Mouse (Mus musculus) cerebellum, adult 2 months (tissue): Measurements from ENCODE around the gene Lcmt2. TPM values are rescaled to one million over a fixed set of nuclear protein-coding genes. Genes with fewer than 3 reads are reported as not detected.
"Not testable (repeated sequence)": the region's sequence is repeated elsewhere in the genome, so short reads cannot be mapped to it uniquely, and the experiment has no call there.

Experiments used
- DNase-seq, 2 experiments: peaks; one replicate each; pipeline ENCODE4 v3.0.0; 2021
- H3K27ac ChIP-seq: fragments of 200-500 bp; 2 replicates; pipeline ENCODE4 v1.5.1; 2012; ENCODE audit warnings: low read length, control low read depth, inconsistent platforms; ENCODE audit not compliant: insufficient read depth
- H3K27me3 ChIP-seq: fragments of 200-500 bp; 2 replicates; pipeline ENCODE4 v1.6.1; 2012; ENCODE audit warnings: inconsistent platforms, mild to moderate bottlenecking, low read length, moderate library complexity; ENCODE audit not compliant: control insufficient read depth, insufficient read depth
- H3K4me1 ChIP-seq: fragments of 200-500 bp; 2 replicates; pipeline ENCODE4 v1.6.1; 2011; ENCODE audit warnings: low read length; ENCODE audit not compliant: control insufficient read depth, insufficient read depth
- H3K4me3 ChIP-seq: fragments of 200-500 bp; replicated peaks from 2 replicates; pipeline ENCODE3; 2011; ENCODE audit warnings: mild to moderate bottlenecking, low read depth, low read length, control low read depth; ENCODE audit not compliant: insufficient read depth
- CTCF ChIP-seq: fragments of 200-500 bp; IDR thresholded peaks from 2 replicates; pipeline ENCODE4 v1.5.1; 2011; ENCODE audit warnings: low read depth, mild to moderate bottlenecking, control low read depth, low read length, moderate library complexity, borderline replicate concordance; ENCODE audit not compliant: insufficient read depth
- POLR2A ChIP-seq: fragments of 200-500 bp; IDR thresholded peaks from 2 replicates; pipeline ENCODE4 v1.6.1; 2011; ENCODE audit warnings: low read length, control low read depth, borderline replicate concordance; ENCODE audit not compliant: insufficient read depth
- WGBS: fragments of 180-500 bp; shearing (Covaris S2); methylation state at CpG from one replicate; pipeline ENCODE4 v1.1.7; 2018; 5-methylcytosine and 5-hydroxymethylcytosine counted together
- polyA plus RNA-seq: library from polyadenylated mRNA; depleted of rRNA; stranded (reverse); fragments of >200 nt; gene quantifications from 2 replicates; pipeline ENCODE4 v1.2.3, GENCODE M21; 2012

Gene Lcmt2
- polyA plus RNA-seq, 1 experiment, result 9.2 TPM

DNA sequence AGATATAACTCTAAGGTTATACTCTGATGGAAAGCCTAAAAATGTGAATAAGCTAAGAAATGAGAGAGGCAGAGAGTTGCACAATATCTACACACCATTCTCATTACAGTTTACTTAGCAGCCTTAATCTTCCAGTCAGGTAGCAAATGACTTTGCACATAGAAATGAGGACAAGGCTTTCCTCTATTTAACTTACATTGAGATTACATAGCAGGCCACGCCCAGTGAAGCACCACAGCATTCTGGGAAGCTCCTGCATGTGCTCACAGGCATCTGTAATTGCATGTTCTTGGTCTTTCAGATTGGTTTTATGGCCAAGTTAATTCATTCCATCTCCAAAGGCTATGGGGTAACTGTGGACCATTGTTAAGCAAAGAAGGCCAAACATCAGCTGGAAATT lies 7.6 kb downstream of the Lcmt2 start:
- no peak for DNase-seq
- no peak overlapping the region for H3K4me3 ChIP-seq
- 84% methylated on average over 1 of the region's 1 CpGs for WGBS
- H3K27ac ChIP-seq, result no peak overlapping the region
- no peaks in the 10 kb centered on the region for H3K27me3 ChIP-seq
- TF ChIP-seq CTCF (no peak), POLR2A (no peak)
- no peaks in the 10 kb centered on the region for H3K4me1 ChIP-seq

DNA sequence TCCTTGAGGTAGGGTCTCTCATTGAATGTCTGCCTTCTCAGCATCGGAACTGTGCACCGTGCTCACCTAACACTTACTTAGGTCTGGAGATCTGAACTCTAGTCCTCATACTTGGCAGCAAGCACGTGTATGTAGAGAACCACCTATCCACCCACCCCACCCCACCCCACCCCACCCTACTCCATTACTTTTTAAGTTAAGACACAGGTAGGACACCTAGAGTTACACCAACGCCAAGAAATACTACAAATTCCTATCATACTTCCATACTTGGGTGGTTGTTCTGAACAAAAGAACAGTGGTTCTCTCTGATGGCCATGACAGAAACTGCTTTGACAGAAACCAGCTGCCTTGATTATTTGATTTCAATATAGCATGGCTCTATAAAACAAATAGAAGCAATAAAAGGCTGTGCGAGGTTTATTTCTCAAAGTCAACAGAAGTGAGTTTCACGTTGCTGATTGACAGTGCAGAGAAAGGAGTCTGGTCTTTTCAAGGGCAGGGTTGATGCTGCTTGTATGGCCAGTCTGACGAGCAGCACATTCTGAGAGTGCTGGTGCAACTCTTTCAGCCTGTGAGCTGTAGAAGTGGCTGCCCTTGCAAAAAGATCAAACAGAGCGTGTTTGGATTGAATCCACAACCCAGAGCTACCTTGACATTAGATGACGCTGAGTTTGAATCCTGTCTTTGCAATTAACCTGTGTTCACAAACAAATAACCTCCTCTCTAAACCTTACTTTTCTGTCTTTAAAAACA lies 11.4 kb downstream of the Lcmt2 start:
- no peak overlapping the region for H3K4me3 ChIP-seq
- DNase-seq, result no peak
- H3K27ac ChIP-seq, result no peak overlapping the region
- WGBS, result 70% methylated on average over 9 of the region's 9 CpGs
- H3K27me3 ChIP-seq, result no peaks in the 10 kb centered on the region
- H3K4me1 ChIP-seq, result no peaks in the 10 kb centered on the region
- no peak for TF ChIP-seq POLR2A

DNA sequence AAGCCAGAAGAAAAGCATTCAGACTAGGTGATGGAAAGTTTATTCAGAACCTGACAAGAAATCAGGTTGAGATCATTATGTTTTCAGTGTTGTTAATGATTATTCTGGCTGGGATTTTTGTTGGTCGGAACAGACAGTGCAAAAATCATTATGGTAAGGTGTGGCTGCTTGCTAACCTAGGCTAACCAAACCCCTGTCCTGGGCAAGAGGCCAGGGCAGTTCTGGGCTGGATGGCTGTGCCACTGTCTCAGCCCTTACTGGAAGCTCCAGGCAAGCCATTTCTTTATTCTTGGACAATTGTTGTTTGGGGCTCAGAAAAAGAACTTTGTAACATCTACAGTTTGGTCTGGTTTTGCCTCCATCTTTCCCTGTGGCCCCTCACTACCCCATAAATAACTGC lies 12.9 kb downstream of the Lcmt2 start:
- Histone ChIP-seq H3K4me3 (no peak overlapping the region), H3K27me3 (no peaks in the 10 kb centered on the region), H3K27ac (no peak overlapping the region)

DNA sequence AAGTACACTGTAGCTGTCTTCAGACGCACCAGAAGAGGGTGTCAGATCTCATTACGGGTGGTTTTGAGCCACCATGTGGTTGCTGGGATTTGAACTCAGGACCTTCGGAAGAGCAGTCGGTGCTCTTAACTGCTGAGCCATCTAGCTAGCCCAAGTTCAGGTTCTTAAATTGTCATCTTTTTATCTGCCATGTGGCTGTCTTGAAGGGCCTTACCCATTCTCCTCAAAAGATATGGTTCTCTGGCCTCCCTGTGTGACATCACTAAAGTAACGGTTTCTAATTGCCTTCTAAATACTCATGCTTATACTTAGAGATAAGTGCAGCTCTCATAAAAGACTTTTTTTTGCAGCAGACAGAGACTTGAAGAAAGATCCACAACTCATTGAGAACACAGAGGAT lies 14.2 kb downstream of the Lcmt2 start:
- H3K27me3 ChIP-seq, DNase-seq, H3K27ac ChIP-seq, H3K4me3 ChIP-seq, H3K4me1 ChIP-seq: not testable (repeated sequence)
- WGBS, result 92% methylated on average over 5 of the region's 5 CpGs

More for the DNA sequence above, 12.9 kb downstream of the Lcmt2 start:
- 88% methylated on average over 1 of the region's 1 CpGs for WGBS
- DNase-seq, result no peak
- H3K4me1 ChIP-seq, result no peaks in the 10 kb centered on the region
- TF ChIP-seq CTCF (no peak), POLR2A (no peak)

DNA sequence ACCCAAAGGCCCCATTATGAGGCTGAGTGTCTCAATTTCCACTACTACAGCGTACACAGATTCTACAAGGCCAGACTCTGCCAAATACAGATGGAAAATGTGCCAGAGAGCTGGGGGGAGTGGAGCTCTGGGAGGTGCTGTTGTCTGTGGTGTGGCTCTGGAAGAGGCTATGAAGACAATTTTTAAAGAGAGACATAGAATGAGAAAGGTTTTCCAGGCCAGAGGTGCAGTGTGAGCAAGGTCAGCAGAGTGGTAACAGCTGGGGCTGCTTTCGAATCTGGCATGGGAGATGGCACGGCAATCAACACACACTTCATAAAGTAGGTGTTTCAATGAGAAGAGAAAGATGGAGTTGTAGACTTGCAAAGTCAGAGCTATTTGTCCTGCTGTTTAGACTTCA lies 21.2 kb downstream of the Lcmt2 start:
- no peak for TF ChIP-seq CTCF
- TF ChIP-seq POLR2A, result no peak
- no peaks in the 10 kb centered on the region for H3K27me3 ChIP-seq
- H3K4me1 ChIP-seq, result no peaks in the 10 kb centered on the region
- WGBS, result 78% methylated on average over 3 of the region's 3 CpGs
- H3K4me3 ChIP-seq, result no peak overlapping the region
- no peak for DNase-seq
- H3K27ac ChIP-seq, result no peak overlapping the region

DNA sequence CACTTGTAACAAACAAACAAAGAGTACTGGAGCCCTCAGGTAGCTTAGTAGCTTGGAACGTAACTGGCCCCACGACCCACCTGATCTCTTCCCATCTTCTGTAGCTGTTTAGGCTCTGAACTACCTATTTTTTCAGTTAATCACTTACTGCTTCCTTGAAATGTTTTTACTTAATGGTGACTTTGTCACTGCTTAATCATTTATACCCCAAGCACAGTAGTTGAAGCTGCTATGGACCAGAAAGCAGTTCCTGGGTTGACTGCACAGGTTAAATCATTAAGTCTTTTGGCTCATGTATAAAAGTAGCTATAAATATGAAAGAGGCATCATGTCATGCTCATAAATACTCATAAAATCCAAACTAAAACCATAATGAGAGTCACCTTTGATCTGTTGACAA lies 25.0 kb downstream of the Lcmt2 start:
- DNase-seq, result no peak
- 97% methylated on average over 2 of the region's 2 CpGs for WGBS
- H3K27me3 ChIP-seq, result no peaks in the 10 kb centered on the region
- H3K4me3 ChIP-seq, result no peak overlapping the region
- H3K4me1 ChIP-seq, result no peaks in the 10 kb centered on the region
- no peak overlapping the region for H3K27ac ChIP-seq
- TF ChIP-seq CTCF, result no peak
- no peak for TF ChIP-seq POLR2A

DNA sequence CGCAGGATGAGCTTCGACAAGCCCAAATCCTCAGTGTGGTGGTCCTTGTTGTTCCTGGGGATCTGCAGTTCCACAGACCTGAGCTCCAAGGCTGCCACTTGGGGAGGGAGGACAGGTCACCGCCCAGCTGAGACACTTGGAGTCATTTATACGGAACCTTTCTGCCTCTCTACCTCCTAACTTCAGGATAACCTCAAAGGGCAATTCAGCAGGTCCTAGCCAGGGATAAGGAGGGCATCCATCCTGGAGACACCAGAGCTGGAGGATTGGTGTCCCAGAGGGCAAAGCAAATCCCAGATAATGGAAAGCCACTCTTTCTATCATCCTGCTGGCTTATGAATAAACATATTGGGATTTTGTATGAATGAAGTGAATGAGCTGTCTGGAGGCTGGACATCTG lies 30.8 kb downstream of the Lcmt2 start, which contains the start of gene Tgm7:
TSS of gene Tgm7 (minus strand) at position 101 of the 400 bp plus-strand sequence.
- DNase-seq, result no peak
- no peak within 1 kb of the TSS for H3K4me3 ChIP-seq
- no peak within 1 kb of the TSS for H3K27ac ChIP-seq
- WGBS, result 94% methylated on average over 4 of the region's 4 CpGs
- no peak for TF ChIP-seq CTCF
- no peak for TF ChIP-seq POLR2A
- H3K4me1 ChIP-seq, result no peaks in the 10 kb centered on the region
- no peaks in the 10 kb centered on the region for H3K27me3 ChIP-seq

DNA sequence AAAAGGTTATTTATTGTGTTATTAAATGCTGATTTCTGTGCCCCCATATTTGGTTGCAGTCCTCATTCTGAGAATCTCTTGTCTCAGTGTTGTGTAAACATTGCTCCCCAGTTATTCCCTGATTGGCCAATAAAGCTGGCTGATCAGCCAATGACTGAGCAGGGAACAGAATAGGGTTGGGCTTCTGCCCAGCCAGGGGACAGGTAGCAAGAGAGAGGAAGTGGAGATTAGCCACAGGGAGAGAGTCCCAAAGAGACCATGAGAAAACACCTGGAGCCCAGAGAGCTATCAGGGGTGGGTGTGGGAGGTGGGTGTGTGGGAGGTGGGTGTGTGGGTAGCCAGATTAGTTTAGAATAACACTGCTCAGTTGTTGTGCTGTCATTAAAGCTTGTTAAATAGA lies 34.5 kb downstream of the Lcmt2 start:
- H3K27ac ChIP-seq, result no peak overlapping the region
- H3K4me3 ChIP-seq, result no peak overlapping the region
- no peak for DNase-seq
- H3K27me3 ChIP-seq, result no peaks in the 10 kb centered on the region
- H3K4me1 ChIP-seq, result no peaks in the 10 kb centered on the region
- no peak for TF ChIP-seq POLR2A
- TF ChIP-seq CTCF, result no peak

DNA sequence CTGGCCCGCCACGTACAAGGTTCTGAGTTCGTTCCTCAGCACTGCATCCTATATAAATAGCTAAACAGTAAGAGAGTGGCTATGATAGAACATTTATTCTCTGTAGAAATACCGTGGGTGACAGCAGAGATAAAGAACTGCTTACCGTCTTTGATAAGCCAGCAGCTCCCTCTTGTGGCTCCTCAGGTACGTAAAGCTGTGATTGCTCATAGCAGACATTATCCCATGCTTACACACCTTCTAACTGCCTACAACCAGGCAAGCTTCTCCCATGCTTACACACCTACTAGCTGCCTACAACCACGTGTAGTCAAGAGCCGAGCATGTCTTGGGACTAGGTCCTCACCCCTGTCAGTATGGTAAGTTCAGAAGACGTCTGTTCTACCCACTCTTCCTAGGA lies 38.4 kb downstream of the Lcmt2 start:
- WGBS, result 18% methylated on average over 9 of the region's 9 CpGs
- peak; percentile 72 to 78 for DNase-seq

More for the DNA sequence above, 38.4 kb downstream of the Lcmt2 start:
- H3K4me3 ChIP-seq, result no peak overlapping the region
- no peak overlapping the region for H3K27ac ChIP-seq
- TF ChIP-seq CTCF (peak; percentile 78), POLR2A (no peak)
- no peaks in the 10 kb centered on the region for H3K4me1 ChIP-seq
- H3K27me3 ChIP-seq, result no peaks in the 10 kb centered on the region
